Mouse (Mus musculus): ENCODE data around the gene Jph3. TPM values are rescaled to one million over a fixed set of nuclear protein-coding genes. Genes with fewer than 3 reads are reported as not detected.

Jph3 gene
- polyA plus RNA-seq, 1 experiment from 2014 or later = 0.81 TPM

Other genes starting within 250 kb of the Jph3 start
- not detected in 2 replicates for gene 1700018B08Rik, start 185.3 kb upstream of the Jph3 start, polyA plus RNA-seq (2015; fragmentation: Nextera tagmentation; extraction: Ambion mirVana)
- gene Fbxo31, start 150.8 kb upstream of the Jph3 start, polyA plus RNA-seq (2015; fragmentation: Nextera tagmentation; extraction: Ambion mirVana) = 17.6 and 19.3 TPM in 2 replicates
- 189 and 193 TPM in 2 replicates for gene Map1lc3b, start 139.3 kb upstream of the Jph3 start, polyA plus RNA-seq (2015; fragmentation: Nextera tagmentation; extraction: Ambion mirVana)
- 18.4 and 20.1 TPM in 2 replicates for gene Zcchc14, start 76.7 kb upstream of the Jph3 start, polyA plus RNA-seq (2015; fragmentation: Nextera tagmentation; extraction: Ambion mirVana)
- 40.9 and 41.3 TPM in 2 replicates for gene Klhdc4, start 99.9 kb downstream of the Jph3 start, polyA plus RNA-seq (2015; fragmentation: Nextera tagmentation; extraction: Ambion mirVana)
- 14.2 TPM in 2 replicates for gene Slc7a5, start 178.1 kb downstream of the Jph3 start, polyA plus RNA-seq (2015; fragmentation: Nextera tagmentation; extraction: Ambion mirVana)
- not detected in 2 replicates for gene Car5a, start 215.3 kb downstream of the Jph3 start, polyA plus RNA-seq (2015; fragmentation: Nextera tagmentation; extraction: Ambion mirVana)
- 42.0 and 53.6 TPM in 2 replicates for gene Banp, start 220.1 kb downstream of the Jph3 start, polyA plus RNA-seq (2015; fragmentation: Nextera tagmentation; extraction: Ambion mirVana)